Mouse (Mus musculus) kidney, adult 2 months (tissue): ENCODE measurements around the gene Smad6. TPM values are rescaled to one million over a fixed set of nuclear protein-coding genes. Genes with fewer than 3 reads are reported as not detected.

Experiments
- DNase-seq: peaks from one replicate; pipeline ENCODE4 v3.0.0; 2021
- H3K27ac ChIP-seq: fragments of 200-500 bp; 2 replicates; pipeline ENCODE4 v1.5.1; 2012; ENCODE audit warnings: low read depth, low read length, control low read depth, inconsistent platforms; ENCODE audit not compliant: insufficient read depth
- H3K27me3 ChIP-seq: fragments of 200-500 bp; replicated peaks from 2 replicates; pipeline ENCODE4 v1.6.1; 2012; ENCODE audit warnings: mild to moderate bottlenecking, moderate library complexity, low read length, inconsistent platforms; ENCODE audit not compliant: control insufficient read depth, insufficient read depth
- H3K36me3 ChIP-seq: fragments of 200-500 bp; 2 replicates; pipeline ENCODE4 v1.6.1; 2012; ENCODE audit warnings: mild to moderate bottlenecking, moderate library complexity, low read length, inconsistent platforms; ENCODE audit not compliant: control insufficient read depth, insufficient read depth
- H3K4me1 ChIP-seq: fragments of 200-500 bp; 2 replicates; pipeline ENCODE4 v1.6.1; 2011; ENCODE audit warnings: low read length; ENCODE audit not compliant: control insufficient read depth, insufficient read depth
- H3K4me3 ChIP-seq: fragments of 200-500 bp; 2 replicates; pipeline ENCODE4 v1.5.1; 2011; ENCODE audit warnings: mild to moderate bottlenecking, low read depth, low read length, control low read depth; ENCODE audit not compliant: insufficient read depth
- CTCF ChIP-seq: fragments of 200-500 bp; conservative IDR thresholded peaks from 2 replicates; pipeline ENCODE4 v1.5.1; 2011; ENCODE audit warnings: low read depth, mild to moderate bottlenecking, control low read depth, low read length, moderate library complexity, mixed read lengths; ENCODE audit not compliant: insufficient read depth, insufficient read length
- POLR2A ChIP-seq: fragments of 200-500 bp; IDR thresholded peaks from one replicate; pipeline ENCODE4 v1.6.1; 2011; ENCODE audit warnings: low read depth, low read length, control low read depth
- WGBS: fragments of 180-500 bp; shearing (Covaris S2); methylation state at CpG from one replicate; pipeline ENCODE4 v1.1.7; 2018; 5-methylcytosine and 5-hydroxymethylcytosine counted together
- polyA plus RNA-seq: library from polyadenylated mRNA; depleted of rRNA; stranded (reverse); fragments of >200 nt; gene quantifications from 2 replicates; pipeline ENCODE4 v1.2.3, GENCODE M21; 2012

Smad6 gene
- polyA plus RNA-seq, 1 experiment: 15.9 TPM

DNA sequence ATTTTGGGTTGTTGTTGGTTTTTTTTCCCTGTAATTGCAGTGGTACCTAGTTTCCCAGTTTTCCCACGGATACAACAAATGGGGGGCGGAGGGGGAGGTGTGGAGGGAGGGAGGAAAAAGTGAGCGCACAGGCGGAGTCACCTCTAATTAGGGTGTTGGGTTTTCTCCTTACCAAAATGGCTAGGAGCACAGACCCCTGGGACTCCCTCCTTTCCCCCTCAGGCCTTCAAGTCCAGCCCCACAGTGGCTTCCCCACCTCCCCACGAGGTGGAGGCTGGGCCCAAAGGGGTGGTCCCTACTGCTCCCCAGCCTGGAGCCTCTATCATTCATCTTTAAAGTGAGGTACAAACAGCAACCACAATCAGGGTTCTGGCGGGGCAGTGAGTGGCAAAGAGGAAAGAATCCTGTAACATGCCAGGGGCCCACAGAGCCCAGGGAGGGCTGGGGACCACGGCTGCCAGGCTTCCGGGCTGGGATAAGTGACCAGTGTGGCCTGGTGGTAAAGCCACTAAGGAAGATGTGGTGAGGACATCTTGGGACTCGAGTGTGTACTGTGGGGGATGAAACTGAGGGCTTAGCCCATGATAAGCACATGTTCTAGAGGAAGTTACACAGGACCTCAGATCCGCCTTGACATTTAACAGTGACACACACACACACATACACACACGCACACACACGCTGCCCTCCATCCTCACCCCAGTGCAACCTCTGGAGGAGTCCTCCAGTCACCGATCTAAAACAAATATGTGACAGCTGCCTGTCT, 47.4 kb downstream of the Smad6 start:
- no peak for DNase-seq
- Histone ChIP-seq H3K4me3 (no peak overlapping the region), H3K4me1 (peaks cover 22% of the 10 kb centered on the region), H3K27ac (no peak overlapping the region), H3K27me3 (no peaks in the 10 kb centered on the region), H3K36me3 (no peaks in the 10 kb centered on the region)
- TF ChIP-seq CTCF (no peak), POLR2A (no peak)
- WGBS: 65% methylated on average over 13 of the region's 13 CpGs

DNA sequence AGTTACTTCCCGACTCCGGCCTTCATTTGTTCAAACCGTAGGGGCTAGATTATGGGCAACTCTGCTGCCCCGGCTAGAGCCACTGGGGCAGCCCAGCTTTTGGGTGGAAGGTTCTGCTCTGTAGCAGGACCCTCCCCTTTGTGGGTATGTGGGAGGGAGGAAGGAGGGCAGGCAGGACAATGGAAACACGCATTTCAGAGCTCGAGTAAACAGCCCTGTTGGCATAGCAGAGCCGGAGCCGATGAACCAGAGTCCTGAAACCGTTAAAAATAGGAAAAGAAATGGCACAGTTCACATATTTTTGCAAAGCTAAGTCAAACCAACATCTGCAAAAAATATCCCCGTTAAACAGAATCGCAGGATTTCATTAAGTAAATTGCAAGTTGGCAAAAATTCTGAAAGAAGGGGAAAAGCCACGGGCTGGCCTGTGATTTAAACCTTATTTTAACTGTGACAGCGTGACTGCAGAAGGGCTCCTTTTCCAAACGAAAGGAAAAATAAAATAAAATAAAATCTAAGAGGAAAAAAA, 48.1 kb downstream of the Smad6 start:
- TF ChIP-seq CTCF (no peak), POLR2A (no peak)
- Histone ChIP-seq H3K4me1 (peaks cover 29% of the 10 kb centered on the region), H3K27ac (no peak overlapping the region), H3K4me3 (no peak overlapping the region), H3K36me3 (no peaks in the 10 kb centered on the region), H3K27me3 (no peaks in the 10 kb centered on the region)
- DNase-seq: no peak
- 53% methylated on average over 14 of the region's 14 CpGs for whole genome bisulfite sequencing

DNA sequence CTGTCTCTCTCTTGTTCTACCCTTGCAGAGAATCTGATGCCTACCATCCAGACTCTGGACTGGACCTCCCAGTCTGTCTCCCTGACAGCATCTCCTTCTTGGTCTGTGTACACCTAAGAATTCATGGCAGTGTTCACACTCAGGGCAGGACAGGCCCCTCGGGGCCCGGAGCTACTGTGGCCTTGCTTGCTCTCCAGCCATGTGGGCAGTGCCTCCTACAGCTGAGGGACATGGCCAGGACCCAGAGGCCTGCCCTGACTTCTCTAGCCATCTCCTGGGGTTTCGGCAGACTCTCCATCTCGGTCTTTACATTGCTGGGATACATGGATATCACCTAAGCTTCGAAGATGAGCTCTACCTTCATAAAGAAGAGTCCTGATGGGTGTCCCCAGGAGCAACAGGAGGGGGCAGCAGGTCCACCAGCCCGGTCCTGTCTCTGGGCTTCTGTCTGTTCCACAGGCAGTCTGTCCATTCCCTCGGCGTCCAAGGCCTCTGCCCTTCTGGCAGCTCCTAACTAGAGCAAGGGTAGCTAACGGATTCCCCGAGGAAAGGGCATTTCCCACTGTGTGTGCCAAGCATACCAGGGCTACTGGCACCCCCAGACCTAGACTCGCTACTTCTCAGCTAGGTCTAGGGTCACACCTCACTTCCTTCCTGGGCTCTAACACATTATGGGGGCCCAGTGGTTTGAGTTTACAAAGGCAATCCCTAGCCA, 49.1 kb downstream of the Smad6 start:
- 75% methylated on average over 11 of the region's 11 CpGs for WGBS
- H3K4me1 ChIP-seq: peaks cover 33% of the 10 kb centered on the region
- no peak overlapping the region for H3K27ac ChIP-seq
- no peaks in the 10 kb centered on the region for H3K27me3 ChIP-seq
- H3K4me3 ChIP-seq: no peak overlapping the region
- TF ChIP-seq POLR2A (no peak), CTCF (no peak)
- DNase-seq: no peak
- H3K36me3 ChIP-seq: no peaks in the 10 kb centered on the region

DNA sequence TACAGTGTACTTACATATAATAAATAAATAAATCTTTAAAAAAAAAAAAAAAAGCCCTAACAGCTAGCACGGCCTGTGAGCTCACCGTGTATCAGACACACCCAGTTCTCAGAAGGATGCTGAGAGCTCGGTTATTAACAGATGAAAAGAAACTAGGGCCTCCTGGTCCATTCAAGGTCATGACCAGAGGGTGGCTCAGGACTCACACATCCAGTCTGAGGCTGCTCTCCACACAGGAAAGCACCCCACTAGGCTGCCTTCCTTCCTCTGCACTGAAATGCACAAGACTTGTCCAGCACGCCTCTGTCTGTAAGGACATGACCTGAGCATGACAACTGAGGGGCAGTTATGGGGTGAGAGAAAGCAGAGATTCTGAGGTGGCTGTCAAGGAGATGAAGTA, 50.3 kb downstream of the Smad6 start:
- peak overlapping the region; percentile 64 for H3K27ac ChIP-seq
- DNase-seq: peak; percentile 63
- peaks cover 27% of the 10 kb centered on the region for H3K4me1 ChIP-seq
- 45% methylated on average over 4 of the region's 4 CpGs for WGBS
- H3K36me3 ChIP-seq: no peaks in the 10 kb centered on the region
- no peaks in the 10 kb centered on the region for H3K27me3 ChIP-seq
- TF ChIP-seq POLR2A (no peak), CTCF (no peak)
- H3K4me3 ChIP-seq: no peak overlapping the region

DNA sequence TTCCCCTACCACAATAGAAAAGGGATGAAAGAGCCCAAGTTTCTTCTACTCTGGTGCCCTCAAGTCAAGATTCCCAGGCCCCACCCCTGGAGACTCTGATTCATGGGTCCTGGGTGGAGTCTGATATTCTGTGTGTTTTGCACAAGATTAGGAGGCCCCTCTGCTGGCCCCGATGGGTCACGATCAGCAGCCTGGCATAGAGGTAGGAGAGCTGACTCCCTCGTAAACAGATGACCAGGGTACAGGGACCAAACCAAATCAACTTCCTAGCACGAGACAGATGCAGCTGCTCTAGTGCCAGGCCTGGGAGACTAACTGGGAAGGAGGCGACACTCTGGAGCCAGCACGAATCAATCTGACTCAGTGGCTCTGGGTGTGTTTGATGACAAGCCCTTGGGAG, 51.0 kb downstream of the Smad6 start:
- peak overlapping the region; percentile 85 for H3K27ac ChIP-seq
- peaks cover 28% of the 10 kb centered on the region for H3K4me1 ChIP-seq
- TF ChIP-seq CTCF (no peak), POLR2A (no peak)
- no peaks in the 10 kb centered on the region for H3K27me3 ChIP-seq
- no peak overlapping the region for H3K4me3 ChIP-seq
- no peak for DNase-seq
- WGBS: 80% methylated on average over 6 of the region's 6 CpGs
- H3K36me3 ChIP-seq: no peaks in the 10 kb centered on the region

- Histone ChIP-seq H3K27ac (peak overlapping the region; percentile 85), H3K36me3 (no peaks in the 10 kb centered on the region), H3K27me3 (no peaks in the 10 kb centered on the region), H3K4me3 (no peak overlapping the region), H3K4me1 (peaks cover 30% of the 10 kb centered on the region)
- TF ChIP-seq POLR2A: no peak
- 53% methylated on average over 12 of the region's 12 CpGs for WGBS
- DNase-seq: peak; percentile 78
Measured at GRCm38 (mm10) chr9:63970388-63970787, 51.5 kb downstream of the Smad6 start.

DNA sequence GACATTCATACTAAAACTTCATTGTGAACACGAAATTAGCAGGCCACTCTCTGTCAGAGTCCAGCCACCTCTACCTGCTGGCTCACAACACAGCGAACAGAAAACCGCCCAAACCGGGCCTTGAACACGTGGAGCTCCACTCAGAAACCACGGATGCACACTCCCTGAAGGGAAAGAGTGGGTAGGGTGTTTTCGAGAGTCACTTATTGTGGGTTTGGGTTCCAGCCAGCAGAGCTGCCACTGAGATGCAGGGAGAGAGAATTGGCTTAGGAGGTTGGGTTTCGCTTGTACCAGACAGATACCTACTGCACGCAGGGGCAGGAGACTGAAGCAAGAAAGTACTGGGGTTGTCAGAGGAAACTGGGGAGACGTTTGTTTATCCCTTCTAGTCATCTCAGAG, 52.4 kb downstream of the Smad6 start:
- no peak for DNase-seq
- 64% methylated on average over 10 of the region's 10 CpGs for WGBS
- H3K27ac ChIP-seq: peak overlapping the region; percentile 66
- no peaks in the 10 kb centered on the region for H3K36me3 ChIP-seq
- no peak for TF ChIP-seq POLR2A
- TF ChIP-seq CTCF: no peak
- H3K4me3 ChIP-seq: no peak overlapping the region
- H3K4me1 ChIP-seq: peaks cover 33% of the 10 kb centered on the region
- no peaks in the 10 kb centered on the region for H3K27me3 ChIP-seq
